Mouse (Mus musculus) urinary bladder, postnatal 14 days (tissue): ENCODE measurements around the gene Vmn1r55.
"Not testable (repeated sequence)": the region's sequence is repeated elsewhere in the genome, so short reads cannot be mapped to it uniquely, and the experiment has no call there.

ENCODE experiments used
- DNase-seq: peaks from one replicate; pipeline ENCODE4 v3.0.0; 2021; ENCODE audit warnings: low spot score

The Vmn1r55 gene

DNA sequence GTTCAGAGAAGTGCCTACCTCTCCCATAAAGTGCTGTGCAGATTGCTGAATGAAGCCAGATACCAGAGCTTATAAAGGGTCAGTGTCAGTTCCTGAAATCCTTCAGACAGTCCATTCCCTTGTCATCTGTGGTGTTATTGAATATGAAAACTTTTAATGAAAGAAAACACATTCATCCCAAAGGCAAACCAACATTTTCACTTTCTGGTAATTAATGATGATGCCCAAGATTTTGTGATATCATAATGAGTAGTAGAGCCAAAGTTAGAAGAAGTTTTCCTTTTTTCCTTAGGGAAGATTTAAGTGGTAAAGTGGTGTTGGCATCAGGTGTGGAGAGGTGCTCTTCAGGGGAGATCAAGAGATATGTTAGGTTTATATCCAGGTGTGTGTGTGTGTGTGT is at the start of gene Vmn1r55:
TSS of gene Vmn1r55 (minus strand) at position 101 of the 400 bp plus-strand sequence.
- not testable (repeated sequence) for DNase-seq

- DNase-seq: not testable (repeated sequence)
Measured at GRCm38 (mm10) chr7:5196647-5197046, 47.2 kb upstream of the Vmn1r55 start, which contains the start of gene Vmn1r56. Gene Vmn1r56, minus strand, starts transcription at chr7:5196747.

DNA sequence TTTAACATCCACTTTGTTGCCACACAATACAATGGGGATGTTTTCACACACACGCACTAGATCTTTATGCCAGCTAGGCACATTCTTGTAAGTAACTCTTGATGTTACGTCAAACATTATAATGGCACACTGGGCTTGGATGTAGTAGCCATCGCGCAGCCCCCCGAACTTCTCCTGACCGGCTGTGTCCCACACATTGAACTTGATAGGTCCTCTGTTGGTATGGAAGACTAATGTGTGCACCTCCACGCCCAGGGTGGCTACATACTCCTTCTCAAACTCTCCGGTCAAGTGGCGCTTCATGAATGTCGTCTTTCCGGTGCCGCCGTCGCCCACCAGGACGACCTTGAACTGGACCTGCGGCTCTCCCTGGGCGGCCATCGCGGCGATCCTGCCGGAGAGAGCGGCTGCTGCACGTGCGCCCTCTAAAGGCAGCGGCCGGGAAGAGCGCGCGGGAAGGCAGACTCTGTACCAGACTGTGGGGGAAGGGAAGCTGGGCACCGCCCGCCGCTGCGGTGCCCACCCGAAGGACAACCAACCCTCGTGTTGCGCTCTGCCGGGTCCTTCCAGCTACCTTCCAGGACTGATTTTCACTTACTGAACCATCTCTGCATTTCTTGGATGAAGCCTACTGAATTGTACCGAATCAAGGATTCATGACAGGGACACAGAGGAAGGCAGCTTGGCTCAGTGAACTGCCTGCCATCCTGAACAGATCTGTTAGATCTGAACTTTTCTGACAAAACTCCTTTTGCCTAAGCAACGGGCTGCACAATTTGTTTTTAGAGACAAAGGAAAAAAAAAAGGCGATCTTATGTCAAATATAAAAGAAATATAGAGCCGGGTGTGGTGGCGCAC is 23.7 kb downstream of the Vmn1r55 start, which contains the start of gene Rasl2-9:
TSS of gene Rasl2-9 (minus strand) at position 402 of the 858 bp plus-strand sequence.
- DNase-seq: peak; percentile 75

DNA sequence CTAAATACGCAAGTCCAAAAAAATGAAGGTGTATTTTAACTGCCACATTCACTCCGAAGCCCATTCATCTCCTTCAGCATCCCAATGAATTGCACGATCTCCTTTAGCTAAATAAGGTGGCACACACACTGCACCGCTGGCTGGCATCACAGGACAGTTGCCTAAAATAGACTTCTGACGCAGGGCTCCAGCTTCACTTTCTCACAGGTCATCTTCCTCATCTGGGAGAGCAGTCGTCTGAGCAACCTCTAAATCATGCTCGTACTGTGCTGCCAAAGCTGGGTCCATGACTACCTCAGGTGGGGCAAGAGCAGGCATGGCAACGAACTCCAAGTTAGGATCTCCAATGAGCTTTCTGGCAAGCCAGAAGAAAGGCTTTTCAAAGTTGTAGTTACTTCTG is 24.4 kb downstream of the Vmn1r55 start:
- DNase-seq: no peak

- DNase-seq: no peak
Measured at GRCm38 (mm10) chr7:5116850-5117249, 32.6 kb downstream of the Vmn1r55 start, which contains the start of gene Rfpl4. Gene Rfpl4, minus strand, starts transcription at chr7:5116950.

GRCm38 (mm10) chr7:5112701-5113100 is 36.8 kb downstream of the Vmn1r55 start:
- DNase-seq: no peak

- no peak for DNase-seq
Measured at GRCm38 (mm10) chr7:5109301-5109700, 40.2 kb downstream of the Vmn1r55 start.

GRCm38 (mm10) chr7:5108272-5108671 is 41.2 kb downstream of the Vmn1r55 start:
- no peak for DNase-seq

GRCm38 (mm10) chr7:5102564-5102963 is 46.9 kb downstream of the Vmn1r55 start:
- DNase-seq: no peak

GRCm38 (mm10) chr7:5101066-5101663 is 48.3 kb downstream of the Vmn1r55 start:
- DNase-seq: no peak

- no peak for DNase-seq
Measured at GRCm38 (mm10) chr7:5099796-5100195, 49.7 kb downstream of the Vmn1r55 start.

DNA sequence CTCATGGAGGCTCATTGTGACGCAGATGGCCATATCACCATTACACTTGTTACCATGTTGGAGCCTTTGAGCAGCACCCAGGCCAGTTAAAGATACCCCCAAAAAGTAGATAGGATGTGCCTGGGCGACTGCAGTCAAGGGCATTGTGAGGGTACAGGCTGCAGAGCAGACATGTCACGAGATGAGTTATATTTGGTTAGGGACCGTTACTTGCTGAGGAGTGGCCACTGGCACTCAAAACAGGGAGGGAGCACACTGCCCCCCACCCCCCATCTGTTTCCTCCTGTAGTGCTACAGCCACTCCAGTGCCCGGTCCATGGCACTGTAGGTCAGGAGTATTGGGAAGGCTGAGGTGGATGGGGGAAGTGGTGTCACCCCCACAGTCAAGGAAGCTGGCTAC is 50.7 kb downstream of the Vmn1r55 start:
- no peak for DNase-seq

DNA sequence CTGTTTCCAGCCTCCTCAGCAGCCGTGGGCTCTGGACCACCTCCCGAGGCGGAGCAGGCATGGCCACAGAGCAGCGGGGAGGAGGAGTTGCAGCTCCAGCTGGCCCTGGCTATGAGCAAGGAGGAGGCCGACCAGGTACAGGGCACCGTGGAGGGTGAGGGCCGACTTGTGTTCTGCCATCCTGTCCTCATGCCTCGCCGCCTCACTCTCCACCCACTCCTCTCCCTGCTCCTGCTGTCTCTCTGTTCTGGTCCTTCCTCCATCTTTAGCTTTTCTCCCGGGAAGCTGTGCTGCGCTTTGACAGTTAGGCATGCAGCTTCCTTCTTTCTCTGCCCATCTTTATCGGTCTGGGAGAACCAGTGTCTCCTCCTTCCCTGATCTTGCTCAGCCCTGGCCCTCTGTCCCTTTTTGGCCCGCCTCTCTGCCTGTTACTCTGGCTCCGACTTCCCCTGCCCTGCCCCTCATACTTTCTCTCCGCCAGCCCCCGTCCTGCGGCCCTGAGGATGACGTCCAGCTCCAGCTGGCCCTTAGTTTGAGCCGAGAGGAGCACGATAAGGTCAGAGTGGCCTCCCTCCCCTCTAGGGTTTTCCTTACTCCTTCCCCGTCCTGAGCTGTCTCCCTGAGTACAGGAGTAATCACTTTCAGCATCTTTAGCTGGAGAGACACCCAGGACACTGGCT is 56.5 kb downstream of the Vmn1r55 start:
- DNase-seq: no peak

DNA sequence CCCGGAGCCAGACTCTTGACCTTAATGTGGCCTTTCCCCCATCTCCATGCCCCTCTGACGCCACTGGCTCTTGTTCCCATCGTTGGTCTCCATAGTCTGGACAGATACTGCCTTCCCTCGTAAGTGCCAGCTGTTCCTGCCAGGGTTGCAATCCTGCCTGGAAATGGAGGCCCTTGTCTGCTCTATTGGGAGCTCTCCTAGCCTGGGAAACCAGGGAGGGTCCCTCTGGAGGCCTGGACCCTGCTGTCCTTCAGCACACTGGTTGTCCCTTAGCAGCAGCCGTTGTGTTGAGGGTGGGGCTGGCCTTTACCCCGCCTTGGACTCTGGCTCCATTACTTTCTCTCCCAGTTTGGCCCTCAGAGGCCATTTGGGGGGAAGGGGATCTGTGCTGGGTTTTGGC is 57.1 kb downstream of the Vmn1r55 start:
- DNase-seq: no peak

DNA sequence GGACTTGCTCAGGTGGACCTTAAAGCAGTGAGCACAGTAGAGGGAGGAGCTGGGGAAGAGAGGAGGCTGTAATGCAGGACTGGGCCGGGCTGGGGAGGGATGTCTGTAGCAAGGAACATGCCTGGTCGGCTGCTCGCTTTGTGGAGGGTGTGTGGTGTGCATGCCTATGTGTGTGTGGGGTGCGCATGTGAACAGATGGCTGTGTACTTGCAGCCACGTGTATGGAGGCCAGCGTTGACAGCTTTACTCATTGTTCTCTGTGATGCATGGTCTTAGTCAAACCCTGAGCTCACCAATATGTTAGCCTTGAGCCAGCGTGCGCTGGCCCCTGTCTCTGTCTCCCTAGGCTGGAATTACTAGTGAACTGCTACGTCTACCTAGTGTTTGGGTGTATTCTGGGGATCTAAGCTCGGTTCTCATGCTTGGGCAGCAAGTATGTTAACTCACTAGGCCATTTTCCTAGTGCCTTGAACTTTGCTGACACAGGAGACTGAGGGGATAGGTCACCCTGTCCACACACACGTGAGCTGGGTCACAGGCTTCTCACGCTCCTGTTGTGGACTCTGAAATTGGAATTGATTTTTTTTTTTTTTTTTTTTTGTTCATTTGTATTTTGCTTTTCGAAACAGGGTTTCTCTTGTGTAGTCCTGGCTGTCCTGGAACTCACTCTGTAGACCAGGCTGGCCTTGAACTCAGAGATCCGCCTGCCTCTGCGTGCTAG is 58.3 kb downstream of the Vmn1r55 start:
- DNase-seq: no peak

DNA sequence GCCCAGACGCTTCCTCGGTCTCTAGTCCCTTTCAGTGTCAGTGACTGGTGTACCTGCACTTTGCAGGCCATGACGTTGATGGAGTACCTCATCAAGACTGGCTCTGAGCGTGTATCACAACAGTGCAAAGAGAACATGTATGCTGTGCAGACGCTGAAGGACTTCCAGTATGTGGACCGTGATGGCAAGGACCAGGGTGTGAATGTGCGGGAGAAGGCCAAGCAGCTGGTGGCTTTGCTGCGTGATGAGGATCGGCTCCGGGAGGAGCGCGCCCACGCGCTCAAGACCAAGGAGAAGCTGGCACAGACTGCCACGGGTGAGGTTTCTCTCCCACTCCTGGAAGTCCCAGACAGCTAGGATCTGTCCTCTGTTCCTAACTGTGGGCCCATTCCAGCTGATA is 59.6 kb downstream of the Vmn1r55 start:
- no peak for DNase-seq

DNA sequence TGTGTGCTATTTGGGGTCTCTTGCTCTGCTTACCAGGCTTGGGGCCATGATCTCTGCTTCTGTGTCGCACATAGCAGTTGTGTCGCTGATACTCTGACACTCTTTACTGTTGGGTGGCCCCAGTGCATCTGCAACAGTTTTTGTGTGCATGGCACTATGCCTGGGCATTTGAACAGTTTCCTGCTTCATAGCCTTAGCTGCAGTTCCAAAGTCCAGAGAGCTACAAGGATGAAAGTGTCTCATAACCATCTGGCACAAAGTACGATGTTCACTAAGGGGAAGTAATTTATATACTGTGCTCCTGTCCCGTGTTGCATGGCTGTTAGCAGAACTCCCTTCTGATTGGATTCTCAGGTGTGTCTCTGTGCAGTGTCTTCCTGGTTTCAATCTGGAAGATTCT is 61.6 kb downstream of the Vmn1r55 start:
- DNase-seq: no peak

DNA sequence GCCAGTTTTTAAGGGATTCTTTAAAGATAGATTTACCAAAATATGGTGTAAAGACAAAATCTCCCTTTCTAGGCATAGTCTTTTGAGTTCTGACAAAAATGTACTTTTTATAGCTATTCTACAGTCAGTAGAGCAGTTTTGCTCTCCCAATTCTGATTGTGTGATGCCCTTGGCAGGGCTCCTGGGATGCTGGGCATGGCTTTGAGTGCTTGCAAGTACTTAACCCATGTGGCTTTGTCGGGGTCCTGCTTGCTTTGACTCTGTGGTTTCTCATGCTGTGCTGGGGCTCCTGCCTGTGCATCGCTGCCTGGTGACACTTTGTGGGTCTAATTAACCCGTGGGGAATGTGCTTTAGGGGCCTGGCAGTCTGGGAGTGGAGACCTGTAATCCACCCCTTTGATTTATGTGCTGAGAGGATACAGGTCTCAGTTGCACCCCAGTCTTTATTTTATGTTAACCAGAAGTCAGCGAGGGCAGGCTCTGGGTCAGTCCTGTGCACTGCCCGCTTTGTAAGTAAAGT is 62.5 kb downstream of the Vmn1r55 start:
- no peak for DNase-seq

GRCm38 (mm10) chr7:5085512-5085911 is 64.0 kb downstream of the Vmn1r55 start:
- no peak for DNase-seq

DNA sequence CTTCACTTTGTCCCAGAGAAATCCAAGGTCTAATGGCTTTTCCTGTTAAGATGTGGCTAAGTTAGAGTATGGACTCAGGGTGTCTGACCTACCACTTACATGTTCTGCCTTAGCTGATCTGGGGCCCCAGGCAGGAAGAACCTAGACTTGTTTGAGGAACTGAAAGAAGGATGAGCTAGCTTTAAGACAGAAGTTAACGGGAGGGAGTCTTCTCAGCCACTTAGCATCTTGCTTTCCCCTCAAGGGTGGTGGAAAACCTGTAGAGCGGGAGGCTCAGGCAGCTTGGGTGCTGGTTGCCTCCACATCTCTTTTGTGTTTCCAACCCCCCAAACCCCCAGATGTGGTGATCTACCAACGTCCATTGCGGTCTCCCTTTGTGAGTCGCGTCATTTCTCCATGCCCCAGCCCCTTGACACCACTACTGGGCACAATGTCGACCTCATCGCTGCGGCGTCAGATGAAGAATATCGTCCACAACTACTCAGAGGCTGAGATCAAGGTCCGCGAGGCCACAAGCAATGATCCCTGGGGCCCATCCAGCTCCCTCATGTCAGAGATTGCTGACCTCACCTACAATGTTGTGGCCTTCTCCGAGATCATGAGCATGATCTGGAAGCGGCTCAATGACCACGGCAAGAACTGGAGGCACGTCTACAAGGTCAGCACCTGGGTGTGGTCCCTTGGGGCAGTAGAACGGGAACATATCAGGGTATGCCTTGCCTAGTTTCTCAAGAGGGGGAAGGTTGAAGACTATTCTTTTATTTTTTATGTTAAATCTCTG is 66.0 kb downstream of the Vmn1r55 start:
- no peak for DNase-seq

- DNase-seq: no peak
Measured at GRCm38 (mm10) chr7:5081939-5082338, 67.5 kb downstream of the Vmn1r55 start.
